Mouse (Mus musculus): ENCODE measurements around the gene 4930447C04Rik.
A peak's percentile ranks its signal among the peaks of the same experiment; 100 is the strongest.

The 4930447C04Rik gene

DNA sequence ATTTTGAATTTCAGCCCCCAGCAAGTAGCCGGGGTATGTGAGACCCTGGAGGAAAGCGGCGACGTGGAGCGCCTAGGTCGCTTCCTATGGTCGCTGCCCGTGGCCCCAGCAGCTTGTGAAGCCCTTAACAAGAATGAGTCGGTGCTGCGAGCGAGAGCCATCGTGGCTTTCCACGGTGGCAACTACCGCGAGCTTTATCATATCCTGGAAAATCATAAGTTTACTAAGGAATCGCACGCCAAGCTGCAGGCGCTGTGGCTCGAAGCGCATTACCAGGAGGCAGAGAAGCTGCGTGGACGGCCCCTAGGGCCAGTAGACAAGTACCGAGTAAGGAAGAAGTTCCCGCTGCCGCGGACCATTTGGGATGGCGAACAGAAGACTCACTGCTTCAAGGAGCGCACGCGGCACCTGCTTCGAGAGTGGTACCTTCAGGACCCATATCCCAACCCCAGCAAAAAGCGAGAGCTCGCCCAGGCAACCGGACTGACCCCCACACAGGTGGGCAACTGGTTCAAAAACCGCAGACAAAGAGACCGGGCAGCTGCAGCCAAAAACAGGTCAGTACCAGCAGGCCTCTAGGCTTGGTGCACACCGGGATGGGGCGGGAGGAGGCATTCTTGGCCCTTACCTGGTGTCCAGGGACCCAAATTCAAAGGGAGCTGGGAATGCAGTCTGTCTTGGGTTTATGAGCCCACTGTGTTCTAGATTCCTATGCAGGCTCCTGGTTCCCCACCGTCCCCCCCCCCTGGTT is at the start of gene 4930447C04Rik:
Gene 4930447C04Rik (minus strand): TSS at position 704 of the 751 bp plus-strand sequence.
- no peak for DNase-seq (ENCODE audit: low read depth in 2 of 2, low spot score in 2 of 2)

DNA sequence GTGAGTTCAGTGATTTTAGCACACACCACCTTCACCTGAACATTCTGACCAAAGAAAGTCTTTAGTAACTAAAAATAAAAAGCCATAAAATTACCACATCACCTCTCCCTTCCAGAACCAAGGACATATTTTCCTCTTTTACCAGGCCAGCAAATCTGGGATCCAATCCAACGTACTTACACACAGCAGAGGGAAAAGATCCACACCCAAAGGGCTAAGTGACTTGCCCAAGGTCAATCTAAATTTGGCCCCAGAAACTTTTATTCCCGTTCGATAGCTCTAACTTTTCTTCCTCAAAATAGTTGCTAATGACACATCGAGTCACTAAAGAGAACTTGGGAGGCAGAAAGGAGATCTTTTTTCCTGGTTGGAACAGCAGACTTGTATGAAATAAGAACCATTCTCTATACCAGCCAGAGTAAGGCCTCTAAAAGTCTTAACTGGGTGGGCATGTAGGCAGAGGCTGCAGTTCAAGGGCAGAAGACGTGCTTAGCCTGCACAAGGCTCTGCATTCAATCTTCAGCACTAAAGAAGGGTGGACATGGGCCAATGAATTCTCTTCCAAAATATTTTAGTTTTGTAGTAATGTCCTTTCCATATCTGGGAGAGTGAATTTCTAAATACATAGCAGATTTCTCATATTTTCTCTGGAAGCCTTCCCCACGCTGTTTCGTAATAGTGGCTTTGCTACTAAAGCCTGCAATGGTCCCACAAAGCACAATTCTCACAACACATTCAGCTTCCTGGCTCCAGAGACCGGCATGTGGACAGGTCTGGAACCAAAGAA is 42.7 kb upstream of the 4930447C04Rik start:
- DNase-seq (ENCODE audit: low read depth in 2 of 2, low spot score in 2 of 2): no peak

DNA sequence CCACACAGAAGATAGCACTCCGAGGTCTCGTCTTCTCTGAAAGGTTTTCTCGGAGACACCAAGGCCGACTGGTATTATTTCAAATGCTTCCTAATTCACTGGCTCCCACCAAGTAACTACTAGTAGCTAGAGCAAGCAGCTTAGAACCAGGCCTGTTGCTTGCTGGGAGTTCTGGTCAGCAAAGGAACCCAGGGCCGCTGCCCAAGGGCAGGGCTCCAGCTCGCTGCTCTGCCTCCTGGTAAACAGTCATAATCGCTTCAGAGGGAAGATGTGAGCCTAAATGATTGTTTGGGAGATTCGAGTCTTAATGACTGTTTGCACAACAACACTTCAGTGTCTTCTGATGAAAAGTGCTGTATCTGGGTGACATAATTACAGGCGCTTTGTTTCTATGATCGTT is 42.0 kb upstream of the 4930447C04Rik start:
- DNase-seq (ENCODE audit: low read depth in 2 of 2, low spot score in 2 of 2): no peak

DNA sequence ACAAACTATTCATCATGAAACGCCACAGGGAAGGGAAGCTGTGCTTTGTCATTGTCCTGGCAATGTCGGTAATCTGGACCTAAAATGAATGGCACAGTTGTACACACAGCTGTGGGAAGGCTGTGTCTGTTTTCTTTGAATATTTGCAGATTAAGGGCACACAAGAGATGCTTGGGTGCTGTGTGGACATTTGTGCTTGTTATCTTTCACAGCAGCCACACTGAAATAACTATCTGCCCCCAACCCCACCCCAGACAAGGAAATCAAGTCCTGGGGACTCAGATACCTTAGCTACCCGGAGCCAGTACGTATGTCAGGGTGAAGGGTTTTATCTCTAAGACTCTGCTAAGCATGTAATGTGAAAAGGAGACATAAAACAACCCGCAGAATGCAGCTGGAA is 38.7 kb upstream of the 4930447C04Rik start:
- no peak for DNase-seq (ENCODE audit: low read depth in 2 of 2, low spot score in 2 of 2)

DNA sequence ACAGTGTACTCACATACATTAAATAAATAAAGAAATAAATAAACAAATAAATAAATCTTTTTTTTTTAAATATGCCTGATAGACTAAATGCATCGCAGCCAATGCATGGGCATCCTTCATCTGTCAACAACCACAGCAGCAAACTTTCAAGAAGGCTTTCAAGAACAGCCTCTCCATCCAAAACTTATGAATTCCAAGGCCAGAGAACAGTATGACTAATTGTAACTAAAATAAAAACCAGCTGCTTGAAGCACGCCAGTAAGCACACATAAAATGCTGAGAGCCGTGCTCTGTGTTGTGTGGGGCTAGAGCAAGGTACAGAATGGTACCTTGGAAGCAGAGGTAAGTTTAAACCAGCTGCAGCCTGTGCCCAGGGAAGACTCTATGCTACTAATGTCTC is 37.3 kb upstream of the 4930447C04Rik start:
- DNase-seq (ENCODE audit: low read depth in 2 of 2, low spot score in 2 of 2): no peak

DNA sequence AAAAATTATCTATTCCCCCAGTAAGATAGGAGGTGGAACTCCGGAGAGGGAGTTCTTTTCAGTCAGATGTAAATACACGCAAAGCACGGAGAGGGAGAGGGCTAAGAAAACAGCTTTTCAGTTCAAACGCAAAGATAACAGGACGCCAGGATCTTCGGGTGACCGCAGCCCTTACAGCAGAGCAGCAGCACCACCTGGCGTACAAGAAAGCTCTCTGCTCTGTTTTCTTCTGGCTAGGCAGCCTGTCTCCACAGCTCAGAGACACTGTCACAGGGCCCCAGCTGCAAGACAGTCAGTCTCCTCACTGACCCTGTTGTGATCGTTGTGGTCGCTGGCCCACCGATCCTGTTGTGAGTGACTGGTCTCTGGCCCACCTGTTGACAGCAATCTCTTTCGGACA is 36.1 kb upstream of the 4930447C04Rik start:
- DNase-seq (ENCODE audit: low read depth in 2 of 2, low spot score in 2 of 2): peak; percentile 49 to 69

DNA sequence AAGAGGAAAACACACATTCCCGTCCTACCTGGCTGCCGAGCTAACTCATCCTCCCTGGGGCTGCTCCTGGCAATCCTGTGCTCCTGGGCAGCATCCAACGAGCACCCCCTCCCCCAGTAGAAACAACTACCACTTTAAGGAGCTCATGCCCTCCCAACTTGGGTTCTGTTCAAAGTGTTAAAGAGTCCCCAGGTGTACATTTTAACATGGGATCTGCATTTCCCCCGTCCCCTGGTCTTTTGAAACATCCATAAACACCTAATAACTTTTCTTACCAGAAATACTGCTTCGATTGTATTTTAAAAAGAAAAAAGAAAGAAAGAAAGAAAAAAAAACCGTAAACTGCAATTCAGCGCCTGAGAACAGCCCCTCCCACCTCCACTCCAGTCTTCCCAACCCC is 35.6 kb upstream of the 4930447C04Rik start:
- no peak for DNase-seq (ENCODE audit: low read depth in 2 of 2, low spot score in 2 of 2)

DNA sequence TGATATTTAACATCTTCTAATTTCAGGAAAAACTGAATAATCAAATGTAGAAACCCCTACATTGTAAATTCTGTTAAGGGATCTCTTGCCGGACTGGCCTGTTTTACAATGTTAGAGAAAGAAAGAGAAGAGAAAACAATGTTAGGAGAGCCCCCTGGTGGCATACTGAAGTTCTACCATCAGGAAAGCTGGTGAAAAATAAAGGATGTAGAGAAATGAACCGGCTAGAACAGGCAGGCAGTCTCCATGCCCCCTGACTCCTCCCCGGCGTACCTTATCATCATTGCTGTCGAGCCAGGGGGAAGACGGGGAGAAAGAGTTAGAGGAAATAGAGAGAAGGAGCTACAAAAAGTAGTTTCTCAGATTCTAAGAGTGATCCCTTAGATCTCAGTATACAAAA is 32.6 kb upstream of the 4930447C04Rik start:
- peak; percentile 10 to 52 for DNase-seq (ENCODE audit: low read depth in 2 of 2, low spot score in 2 of 2)

DNA sequence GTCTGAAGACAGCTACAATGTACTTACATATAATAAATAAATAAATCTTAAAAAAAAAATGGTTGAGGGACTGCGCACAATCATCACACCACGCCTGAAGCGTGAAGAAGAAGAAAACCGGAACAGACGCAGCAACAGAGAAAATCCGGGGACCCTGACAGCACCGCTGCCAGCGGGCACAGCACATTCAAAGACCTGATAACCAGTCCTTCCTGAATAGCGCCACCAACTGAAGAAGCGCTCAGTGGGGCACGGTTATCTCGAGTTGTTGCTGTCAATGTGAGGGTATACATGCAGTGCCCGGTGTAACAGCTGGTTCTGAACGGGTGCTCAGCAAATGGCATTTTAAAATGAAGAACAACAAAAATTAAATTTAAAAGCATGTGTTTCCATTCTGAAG is 30.0 kb upstream of the 4930447C04Rik start:
- DNase-seq (ENCODE audit: low read depth in 2 of 2, low spot score in 2 of 2): no peak

DNA sequence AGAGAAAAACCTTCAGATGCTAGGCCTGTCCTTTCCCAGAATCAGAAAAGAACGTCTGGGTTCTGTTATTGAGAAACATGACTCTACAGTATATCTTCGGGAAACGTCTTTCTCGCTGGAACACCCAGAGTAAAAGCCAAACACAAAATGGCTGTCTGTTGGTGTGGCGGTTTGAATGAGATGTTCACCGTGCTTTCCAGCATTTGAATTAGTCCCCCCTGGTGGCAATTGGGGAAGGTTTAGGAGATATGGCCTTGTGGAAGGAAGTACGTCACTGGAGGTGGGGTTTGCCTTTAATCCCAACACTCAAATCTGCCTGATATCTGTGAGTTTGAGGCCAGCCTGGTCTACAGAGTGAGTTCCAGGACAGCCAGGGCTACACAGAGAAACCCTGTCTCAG is 27.0 kb upstream of the 4930447C04Rik start:
- no peak for DNase-seq (ENCODE audit: low read depth in 2 of 2, low spot score in 2 of 2)

DNA sequence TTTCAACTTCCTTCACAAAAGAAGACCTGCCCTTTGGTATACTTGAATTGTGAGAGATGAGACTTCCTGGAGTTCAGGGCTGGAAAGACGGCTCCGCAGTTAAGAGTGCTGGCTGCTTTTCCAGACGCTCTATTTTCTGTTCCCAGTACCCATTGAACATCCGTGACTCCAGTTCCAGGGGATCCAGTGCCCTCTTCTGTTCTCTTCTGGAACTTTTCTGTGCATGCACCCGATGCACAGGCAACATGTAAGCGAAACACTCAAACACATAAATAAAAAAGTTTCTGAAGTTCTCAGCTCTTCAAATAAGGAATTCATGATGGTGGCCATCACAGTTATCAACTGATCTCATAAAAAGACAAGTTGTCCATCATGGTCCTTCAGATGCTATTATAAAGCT is 22.2 kb upstream of the 4930447C04Rik start:
- DNase-seq (ENCODE audit: low read depth in 2 of 2, low spot score in 2 of 2): no peak

DNA sequence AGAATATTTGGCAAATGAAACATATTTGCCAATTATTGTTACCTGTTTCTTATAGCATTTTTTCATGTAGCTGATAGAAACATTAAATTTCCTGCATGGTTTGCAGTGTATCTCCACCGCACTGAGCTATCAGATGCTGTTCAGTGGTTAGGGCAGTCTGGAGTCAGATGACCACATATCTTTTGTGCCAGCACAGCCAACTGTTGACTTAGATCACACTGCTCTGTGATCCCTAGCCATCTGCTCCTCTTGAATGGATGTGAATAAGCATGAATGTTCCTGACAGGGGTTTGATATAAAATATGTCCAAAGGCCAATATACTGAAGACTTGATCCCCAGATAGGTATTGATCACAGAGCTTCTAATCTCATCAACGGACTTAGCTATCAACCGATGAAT is 17.9 kb upstream of the 4930447C04Rik start:
- DNase-seq (ENCODE audit: low read depth in 2 of 2, low spot score in 2 of 2): no peak

DNA sequence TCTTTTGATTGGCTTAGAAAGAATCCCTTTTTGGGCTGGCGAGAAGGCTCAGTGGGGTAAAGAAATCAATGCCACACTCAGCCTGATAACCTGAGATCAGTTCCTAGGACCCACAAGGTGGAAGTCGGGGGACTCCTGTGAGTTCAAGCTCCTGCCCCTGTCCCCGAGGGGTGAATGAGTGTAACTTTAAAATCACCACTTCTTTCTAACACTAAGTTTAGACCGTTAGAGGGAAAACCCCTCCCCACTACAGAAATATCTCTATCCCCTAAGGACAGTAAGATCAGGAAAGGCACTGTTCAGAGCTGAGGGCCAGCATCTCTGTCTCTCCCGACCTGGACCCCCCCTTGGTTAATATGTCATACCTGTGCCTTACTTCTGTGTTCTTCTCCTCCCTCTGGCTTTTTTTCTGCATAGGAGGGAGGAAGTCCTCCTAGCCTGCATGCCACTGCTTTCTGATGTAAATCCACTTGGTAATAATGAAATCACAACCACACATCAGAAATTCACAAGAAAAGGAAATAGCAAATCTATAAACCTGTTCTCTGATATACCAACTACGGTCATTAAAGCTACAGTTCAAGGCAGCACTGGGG is 17.4 kb upstream of the 4930447C04Rik start:
- DNase-seq (ENCODE audit: low read depth in 2 of 2, low spot score in 2 of 2): no peak

DNA sequence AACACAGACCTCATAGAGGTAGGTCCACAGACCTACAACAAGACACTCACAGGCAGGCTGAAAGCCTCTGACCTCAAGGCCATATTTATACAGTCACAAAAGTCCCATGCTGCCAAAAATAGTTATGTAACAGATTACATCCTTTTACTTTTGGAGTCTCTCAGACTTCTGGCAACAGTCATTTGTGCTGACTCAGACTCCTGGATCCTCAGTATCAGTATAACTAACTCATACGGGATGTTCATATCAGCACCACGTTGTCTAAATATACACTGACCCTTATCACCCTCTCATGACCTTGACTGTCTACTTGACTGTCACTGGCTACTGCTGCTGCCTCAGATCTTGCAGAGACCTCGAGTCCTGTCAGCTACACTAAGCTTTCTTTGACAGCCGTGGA is 14.3 kb upstream of the 4930447C04Rik start:
- no peak for DNase-seq (ENCODE audit: low read depth in 2 of 2, low spot score in 2 of 2)

DNA sequence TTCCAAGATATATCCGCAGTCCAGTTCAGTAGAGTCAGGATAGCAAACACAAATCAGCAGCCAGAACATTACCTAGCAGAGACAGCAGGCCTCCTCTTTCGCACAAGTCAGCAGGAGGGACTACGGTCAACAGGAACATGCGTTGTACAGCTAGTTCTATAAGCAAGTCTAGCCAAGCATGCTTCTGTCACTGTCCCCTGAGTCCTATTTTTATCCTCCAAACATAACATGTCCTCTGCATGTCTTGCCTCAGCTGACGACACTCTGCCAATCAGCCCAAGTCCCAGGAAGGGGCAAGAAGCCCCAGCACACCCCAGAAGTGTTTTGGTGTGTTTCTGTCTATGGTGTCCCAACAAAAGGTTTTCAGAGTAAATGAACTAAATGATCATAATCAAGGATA is 13.3 kb upstream of the 4930447C04Rik start:
- DNase-seq (ENCODE audit: low read depth in 2 of 2, low spot score in 2 of 2): no peak

DNA sequence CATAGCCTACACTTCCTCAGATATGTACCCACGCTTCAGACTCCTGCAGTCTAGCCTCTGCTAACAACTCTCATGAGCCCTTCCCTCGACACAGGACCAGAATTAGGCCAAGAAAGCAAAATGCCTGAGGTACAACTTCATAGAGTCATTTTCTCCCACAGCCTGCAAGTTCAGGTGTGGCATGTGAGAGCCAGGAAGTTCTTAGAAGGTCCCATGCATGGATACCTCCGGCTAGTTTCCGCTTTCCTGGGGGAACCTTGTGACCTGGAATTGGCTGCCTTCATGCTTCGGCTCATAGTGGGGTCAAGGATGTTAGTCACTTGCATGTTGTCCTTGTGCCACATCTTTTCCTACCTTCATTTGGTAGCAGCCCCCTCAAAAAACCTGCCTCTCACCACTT is 12.5 kb upstream of the 4930447C04Rik start:
- DNase-seq (ENCODE audit: low read depth in 2 of 2, low spot score in 2 of 2): no peak

DNA sequence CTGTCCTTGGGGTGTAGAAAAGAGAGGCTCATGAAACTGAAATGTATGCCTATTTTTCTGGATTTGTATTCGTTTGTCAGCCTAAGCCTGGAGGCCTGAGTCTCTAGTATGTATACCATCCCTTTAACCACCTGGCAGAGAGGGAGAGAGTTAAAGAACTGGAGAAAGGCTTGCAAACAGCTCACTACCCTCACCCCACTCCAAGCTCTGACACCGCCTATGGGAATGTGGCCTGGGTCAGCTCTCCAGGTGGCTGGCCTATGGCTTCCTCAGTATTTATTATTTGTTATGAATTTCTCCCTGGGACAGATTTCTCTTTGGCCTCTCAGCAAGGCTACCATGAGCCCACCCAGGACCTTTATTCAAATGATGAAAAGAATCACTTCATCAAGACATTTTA is 6.8 kb upstream of the 4930447C04Rik start:
- no peak for DNase-seq (ENCODE audit: low read depth in 2 of 2, low spot score in 2 of 2)

DNA sequence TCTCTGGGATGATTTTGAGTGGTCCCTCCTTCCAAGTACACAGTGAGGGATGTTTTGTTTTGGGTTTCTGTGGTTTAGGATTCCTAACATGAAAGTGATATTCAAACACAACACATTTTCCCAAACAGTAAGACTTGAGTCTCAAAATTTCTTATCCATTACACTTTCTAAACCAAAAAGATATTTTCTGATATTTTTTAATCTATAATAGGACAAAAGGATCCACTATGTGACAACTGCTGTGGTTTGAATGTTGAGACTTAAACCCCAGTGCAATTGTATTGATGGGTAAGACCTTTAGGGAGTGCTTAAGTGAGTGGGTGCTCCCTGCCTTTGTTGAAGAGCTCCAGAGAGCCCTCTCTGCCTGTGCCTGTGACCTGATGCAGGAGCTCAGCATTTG is 6.2 kb upstream of the 4930447C04Rik start:
- DNase-seq (ENCODE audit: low read depth in 2 of 2, low spot score in 2 of 2): no peak

DNA sequence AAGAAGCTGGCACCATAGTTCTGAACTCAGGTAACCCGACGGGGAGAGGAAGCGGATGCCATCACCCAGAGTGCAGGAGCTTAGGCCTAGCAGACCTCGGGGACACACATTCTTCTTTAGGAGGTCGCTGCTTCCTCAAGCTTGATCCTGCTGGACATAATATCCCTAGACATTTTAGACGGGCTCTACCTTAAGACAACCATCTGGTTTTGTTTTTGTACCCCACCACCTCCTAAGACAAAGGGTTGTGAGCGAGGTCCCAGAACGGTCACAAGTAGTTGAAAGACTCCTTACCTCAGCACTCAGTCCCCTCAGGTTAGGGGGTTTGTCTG is 5.5 kb upstream of the 4930447C04Rik start:
- DNase-seq (ENCODE audit: low read depth in 2 of 2, low spot score in 2 of 2): no peak

DNA sequence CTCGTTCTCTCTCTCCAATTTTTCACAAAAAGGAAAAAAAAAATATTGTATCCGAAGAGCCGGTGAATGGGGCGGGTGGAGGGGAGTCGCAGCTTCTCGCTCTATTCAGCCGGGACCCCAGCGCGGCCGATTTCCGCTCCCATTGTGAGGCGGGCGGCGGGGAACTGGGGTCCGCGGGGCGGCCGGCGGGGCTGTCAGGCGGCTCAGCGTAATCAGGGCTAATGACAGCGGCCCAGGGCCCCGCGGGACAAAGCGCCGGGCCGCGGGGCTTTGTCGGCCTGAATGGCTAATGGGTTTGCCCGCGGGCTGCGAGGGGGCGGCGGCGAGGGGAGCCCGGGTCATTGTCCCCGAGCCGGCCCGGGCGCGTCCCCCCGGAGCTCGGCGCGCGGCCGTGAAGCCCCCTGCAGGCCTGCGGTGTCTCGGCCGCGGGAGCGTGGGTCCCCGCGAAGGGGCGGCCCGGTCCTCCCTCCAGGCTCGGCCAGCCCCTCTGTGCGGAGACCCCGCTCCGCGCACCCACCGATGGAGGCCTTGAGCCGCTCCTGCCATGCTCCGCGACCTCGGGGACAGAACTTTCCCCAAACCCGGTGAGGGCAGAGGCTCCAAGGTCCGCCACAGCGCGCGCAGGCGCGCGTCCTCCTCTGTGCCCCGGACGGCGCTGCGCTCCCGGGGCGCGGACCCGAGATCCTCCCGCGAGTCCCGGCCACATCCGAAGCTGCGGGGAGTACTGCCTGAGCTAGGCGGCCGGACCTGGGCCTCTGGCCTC is 4.9 kb upstream of the 4930447C04Rik start:
- DNase-seq (ENCODE audit: low read depth in 2 of 2, low spot score in 2 of 2): no peak

DNA sequence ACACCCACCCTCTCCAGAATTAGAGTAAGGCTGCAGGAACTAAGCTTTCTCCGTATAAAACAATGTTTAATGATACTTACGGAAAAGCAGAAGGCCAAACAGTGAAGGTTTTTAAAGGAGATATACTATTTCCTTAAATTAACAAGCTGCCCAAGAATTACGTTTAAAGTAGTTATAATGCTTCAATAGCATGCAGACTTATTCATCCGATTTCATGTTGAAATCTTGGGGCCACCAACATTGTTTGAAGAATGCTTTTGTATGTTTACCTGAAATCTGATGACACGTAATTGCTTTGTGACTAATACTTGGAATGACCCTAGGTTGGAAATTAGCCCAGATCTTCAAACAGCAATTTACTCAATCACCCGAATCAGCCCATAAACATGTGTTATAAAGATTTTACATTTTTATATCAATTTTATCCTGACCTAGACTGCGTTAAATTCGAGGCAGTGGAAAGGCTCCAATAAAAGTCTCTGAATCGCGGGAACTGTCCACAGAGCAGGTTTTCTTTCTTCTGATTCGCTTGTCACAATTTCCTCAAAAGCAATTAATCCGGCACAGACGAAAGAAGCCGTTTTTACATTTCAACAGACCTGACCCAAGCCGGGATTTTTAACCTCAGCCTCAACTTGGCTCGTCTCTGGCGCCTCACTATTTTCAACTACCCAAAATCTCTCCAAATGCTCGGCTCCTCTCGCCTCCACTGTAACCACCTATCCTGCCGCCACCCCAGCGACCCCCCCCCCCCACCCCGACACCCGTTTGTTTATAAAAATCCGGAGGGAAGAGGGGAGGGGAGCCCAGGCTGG is 4.0 kb upstream of the 4930447C04Rik start:
- no peak for DNase-seq (ENCODE audit: low read depth in 2 of 2, low spot score in 2 of 2)
